Mouse (Mus musculus): ENCODE data around the gene Bfsp2.

Bfsp2 gene

GRCm38 (mm10) chr9:103383576-103383975 lies 96.6 kb downstream of the Bfsp2 start:
- DNase-seq (ENCODE audit: low spot score in 2 of 2) = no peak

- DNase-seq (ENCODE audit: low spot score in 2 of 2) = no peak
Measured at GRCm38 (mm10) chr9:103382989-103383388, 97.2 kb downstream of the Bfsp2 start.

- no peak for DNase-seq (ENCODE audit: low spot score in 2 of 2)
Measured at GRCm38 (mm10) chr9:103380566-103380965, 99.7 kb downstream of the Bfsp2 start.

- no peak for DNase-seq (ENCODE audit: low spot score in 2 of 2)
Measured at GRCm38 (mm10) chr9:103379199-103379598, 101.0 kb downstream of the Bfsp2 start.

GRCm38 (mm10) chr9:103378686-103379085 lies 101.5 kb downstream of the Bfsp2 start:
- no peak for DNase-seq (ENCODE audit: low spot score in 2 of 2)

- no peak for DNase-seq (ENCODE audit: low spot score in 2 of 2)
Measured at GRCm38 (mm10) chr9:103376346-103377320, 103.6 kb downstream of the Bfsp2 start.

Measured in urinary bladder, postnatal 36 days (tissue).